Mouse (Mus musculus) stomach, postnatal 0 days (tissue): Measurements from ENCODE around the gene Kdelr1.

Source experiments
- CTCF ChIP-seq: IDR thresholded peaks from 2 replicates; pipeline ENCODE4 v1.5.1; 2016; ENCODE audit warnings: antibody characterized with exemption, low read depth, mild to moderate bottlenecking, moderate library complexity
- EP300 ChIP-seq: optimal IDR thresholded peaks from 2 replicates; pipeline ENCODE3; 2016; ENCODE audit warnings: antibody characterized with exemption

GRCm38 (mm10) chr7:45867871-45868270 is 4.7 kb upstream of the Kdelr1 start:
- TF ChIP-seq CTCF (no peak), EP300 (no peak)
